Mouse (Mus musculus) neural tube, embryonic 11.5 days (tissue): ENCODE data around the gene Notch3. TPM values are rescaled to one million over a fixed set of nuclear protein-coding genes. Genes with fewer than 3 reads are reported as not detected.
"Not testable (repeated sequence)": the region's sequence is repeated elsewhere in the genome, so short reads cannot be mapped to it uniquely, and the experiment has no call there.

ENCODE experiments used
- ATAC-seq: fragments of 200-750 bp; cut with Nextera tagmentation; 2 replicates; pipeline ENCODE4 v1.8.0; 2017; ENCODE audit warnings: moderate number of reproducible peaks, mild to moderate bottlenecking, moderate TSS enrichment, moderate library complexity; ENCODE audit not compliant: insufficient read depth, low FRiP score, low TSS enrichment
- DNase-seq: peaks from one replicate; pipeline ENCODE4 v3.0.0-alpha.2; 2015; ENCODE audit warnings: low spot score
- H3K27ac ChIP-seq: fragments of 300-500 bp; sonication (generic); 2 replicates; pipeline ENCODE4 v1.5.1; 2014; ENCODE audit warnings: low read depth, mild to moderate bottlenecking, low read length
- H3K27me3 ChIP-seq: fragments of 300-500 bp; sonication (generic); 2 replicates; pipeline ENCODE4 v1.6.1; 2014; ENCODE audit warnings: mild to moderate bottlenecking, low read length, mixed read lengths; ENCODE audit not compliant: control insufficient read depth, insufficient read depth
- H3K36me3 ChIP-seq: fragments of 300-500 bp; sonication (generic); 2 replicates; pipeline ENCODE4 v1.6.1; 2014; ENCODE audit warnings: mild to moderate bottlenecking, low read length, moderate library complexity, mixed read lengths; ENCODE audit not compliant: control insufficient read depth, insufficient read depth
- H3K4me1 ChIP-seq: fragments of 300-500 bp; sonication (generic); 2 replicates; pipeline ENCODE4 v1.6.1; 2014; ENCODE audit warnings: low read length, mixed read lengths; ENCODE audit not compliant: control insufficient read depth, insufficient read depth
- H3K4me2 ChIP-seq: fragments of 300-500 bp; sonication (generic); 2 replicates; pipeline ENCODE4 v1.6.1; 2014; ENCODE audit warnings: low read depth, mild to moderate bottlenecking, moderate library complexity
- H3K4me3 ChIP-seq: fragments of 300-500 bp; sonication (generic); 2 replicates; pipeline ENCODE4 v1.5.1; 2014; ENCODE audit warnings: low read depth, low read length
- H3K9ac ChIP-seq: fragments of 300-500 bp; sonication (generic); 2 replicates; pipeline ENCODE4 v1.6.1; 2014; ENCODE audit warnings: mild to moderate bottlenecking, low read length
- H3K9me3 ChIP-seq: fragments of 300-500 bp; sonication (generic); 2 replicates; pipeline ENCODE4 v1.6.1; 2016; ENCODE audit warnings: low read length; ENCODE audit not compliant: control insufficient read depth
- WGBS: fragments of 180-500 bp; shearing (Covaris S2); extraction: QIAGEN DNeasy Blood & Tissue Kit; methylation state at CpG from one replicate; pipeline ENCODE4 v1.1.7; 2014; 5-methylcytosine and 5-hydroxymethylcytosine counted together
- polyA plus RNA-seq: library from polyadenylated mRNA; unstranded; fragments of >200 nt; fragmentation: Nextera tagmentation; extraction: Ambion mirVana; gene quantifications from 2 replicates; pipeline ENCODE4 v1.2.1, GENCODE M21; 2014

Gene Notch3
- polyA plus RNA-seq, 1 experiment from 2014 or later, result 19.1 TPM

GRCm38 (mm10) chr17:32117872-32118421, 48.7 kb downstream of the Notch3 start:
- ATAC-seq (peak; percentile 66), DNase-seq (peak; percentile 65)
- H3K27me3 ChIP-seq, H3K36me3 ChIP-seq, H3K27ac ChIP-seq, H3K4me3 ChIP-seq, H3K9ac ChIP-seq, H3K9me3 ChIP-seq: not testable (repeated sequence)
- WGBS, result 1% methylated on average over 11 of the region's 13 CpGs
- H3K4me2 ChIP-seq, result peak overlapping the region; percentile 13
- peaks cover 14% of the 10 kb centered on the region for H3K4me1 ChIP-seq

- Histone ChIP-seq H3K9me3 (no peaks in the 10 kb centered on the region), H3K4me1 (peaks cover 14% of the 10 kb centered on the region), H3K4me2 (no peak overlapping the region), H3K36me3 (peaks cover 4% of the 10 kb centered on the region), H3K27me3 (0 out of 2 replicates have a peak, but pooled peaks cover 9% of the 10 kb centered on the region), H3K9ac (no peak overlapping the region), H3K4me3 (no peak overlapping the region), H3K27ac (no peak overlapping the region)
- no peak for DNase-seq
- ATAC-seq, result no peak
- WGBS, result 43% methylated on average over 4 of the region's 5 CpGs
Observed at GRCm38 (mm10) chr17:32117287-32117871, 49.3 kb downstream of the Notch3 start.

- peaks cover 14% of the 10 kb centered on the region for H3K4me1 ChIP-seq
- no peak overlapping the region for H3K4me2 ChIP-seq
- H3K9ac ChIP-seq, result no peak overlapping the region
- H3K4me3 ChIP-seq, result no peak overlapping the region
- H3K27me3 ChIP-seq, result 0 out of 2 replicates have a peak, but pooled peaks cover 9% of the 10 kb centered on the region
- no peaks in the 10 kb centered on the region for H3K9me3 ChIP-seq
- no peaks in the 10 kb centered on the region for H3K36me3 ChIP-seq
- ATAC-seq (no peak), DNase-seq (no peak)
- no peak overlapping the region for H3K27ac ChIP-seq
- 76% methylated on average over 6 of the region's 6 CpGs for WGBS
Observed at GRCm38 (mm10) chr17:32116586-32117286, 49.9 kb downstream of the Notch3 start.

GRCm38 (mm10) chr17:32114486-32114885, 52.2 kb downstream of the Notch3 start:
- not testable (repeated sequence) for H3K9me3 ChIP-seq, H3K27ac ChIP-seq, H3K36me3 ChIP-seq, H3K9ac ChIP-seq, H3K27me3 ChIP-seq, ATAC-seq
- DNase-seq, result peak; percentile 19
- Histone ChIP-seq H3K4me2 (peak overlapping the region; percentile 98), H3K4me1 (peaks cover 14% of the 10 kb centered on the region), H3K4me3 (peak overlapping the region; percentile 42)
- 71% methylated on average over 4 of the region's 5 CpGs for WGBS

- Histone ChIP-seq H3K27ac (no peak overlapping the region), H3K36me3 (no peaks in the 10 kb centered on the region), H3K4me3 (peak overlapping the region; percentile 42), H3K9me3 (no peaks in the 10 kb centered on the region), H3K9ac (peak overlapping the region; percentile 57), H3K4me1 (peaks cover 14% of the 10 kb centered on the region), H3K4me2 (peak overlapping the region; percentile 98), H3K27me3 (0 out of 2 replicates have a peak, but pooled peaks cover 9% of the 10 kb centered on the region)
- WGBS, result under 1% methylated on average over 56 of the region's 56 CpGs
- ATAC-seq, result peak; percentile 37; the same call in 1 of the 2 replicates
- peak; percentile 67 for DNase-seq
Observed at GRCm38 (mm10) chr17:32113523-32114421, 52.9 kb downstream of the Notch3 start.

- H3K27ac ChIP-seq, result no peak overlapping the region
- ATAC-seq (no peak), DNase-seq (no peak)
- WGBS, result 8% methylated on average over 8 of the region's 8 CpGs
- no peaks in the 10 kb centered on the region for H3K36me3 ChIP-seq
- 0 out of 2 replicates have a peak, but pooled peaks cover 9% of the 10 kb centered on the region for H3K27me3 ChIP-seq
- peak overlapping the region; percentile 57; the same call in 1 of the 2 replicates for H3K9ac ChIP-seq
- H3K4me2 ChIP-seq, result peak overlapping the region; percentile 98
- H3K4me3 ChIP-seq, result peak overlapping the region; percentile 42
- peaks cover 9% of the 10 kb centered on the region for H3K4me1 ChIP-seq
- no peaks in the 10 kb centered on the region for H3K9me3 ChIP-seq
Observed at GRCm38 (mm10) chr17:32113255-32113522, 53.5 kb downstream of the Notch3 start.

- DNase-seq, result no peak
- H3K4me3 ChIP-seq, result no peak overlapping the region
- H3K4me1 ChIP-seq, result peaks cover 8% of the 10 kb centered on the region
- no peak overlapping the region for H3K9ac ChIP-seq
- no peak for ATAC-seq
- WGBS, result 70% methylated on average over 8 of the region's 8 CpGs
- 0 out of 2 replicates have a peak, but pooled peaks cover 9% of the 10 kb centered on the region for H3K27me3 ChIP-seq
- H3K27ac ChIP-seq, result no peak overlapping the region
- H3K4me2 ChIP-seq, result no peak overlapping the region
- H3K9me3 ChIP-seq, result no peaks in the 10 kb centered on the region
- no peaks in the 10 kb centered on the region for H3K36me3 ChIP-seq
Observed at GRCm38 (mm10) chr17:32112434-32113254, 54.0 kb downstream of the Notch3 start.
